Mouse (Mus musculus) lung, adult 2 months (tissue): ENCODE data around the gene Fbxw8.

Experiments used
- CTCF ChIP-seq: fragments of 200-500 bp; IDR thresholded peaks from 2 replicates; pipeline ENCODE4 v1.5.1; 2011; ENCODE audit warnings: mild to moderate bottlenecking, low read length, control low read depth; ENCODE audit not compliant: insufficient read depth
- POLR2A ChIP-seq: fragments of 200-500 bp; IDR thresholded peaks from 2 replicates; pipeline ENCODE4 v1.6.1; 2011; ENCODE audit warnings: low read depth, mild to moderate bottlenecking, control low read depth, low read length, borderline replicate concordance; ENCODE audit errors: extremely low read depth

DNA sequence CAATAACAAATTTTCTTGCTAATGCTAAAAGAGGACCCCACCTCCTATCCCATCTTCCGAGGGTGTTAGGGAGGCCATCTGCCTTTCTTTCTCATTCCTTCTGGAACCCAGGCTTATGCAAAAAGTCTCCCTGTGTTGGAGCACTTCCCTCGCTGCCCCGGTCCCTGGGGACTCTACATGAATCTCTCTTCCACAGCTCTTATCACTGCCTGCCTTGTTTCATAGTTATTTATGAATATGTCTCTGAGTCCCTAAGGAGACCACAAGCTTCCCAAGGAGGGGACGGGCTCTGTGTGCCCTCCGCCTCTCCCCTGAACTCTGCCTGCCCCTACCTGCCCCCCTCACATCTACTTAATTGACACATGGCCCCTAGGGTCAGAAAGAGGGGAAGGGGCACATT, 44.4 kb upstream of the Fbxw8 start:
- TF ChIP-seq CTCF (no peak), POLR2A (no peak)
